Mouse (Mus musculus): ENCODE measurements around the gene Hexim1.
A peak's percentile ranks its signal among the peaks of the same experiment; 100 is the strongest.

Gene Hexim1

DNA sequence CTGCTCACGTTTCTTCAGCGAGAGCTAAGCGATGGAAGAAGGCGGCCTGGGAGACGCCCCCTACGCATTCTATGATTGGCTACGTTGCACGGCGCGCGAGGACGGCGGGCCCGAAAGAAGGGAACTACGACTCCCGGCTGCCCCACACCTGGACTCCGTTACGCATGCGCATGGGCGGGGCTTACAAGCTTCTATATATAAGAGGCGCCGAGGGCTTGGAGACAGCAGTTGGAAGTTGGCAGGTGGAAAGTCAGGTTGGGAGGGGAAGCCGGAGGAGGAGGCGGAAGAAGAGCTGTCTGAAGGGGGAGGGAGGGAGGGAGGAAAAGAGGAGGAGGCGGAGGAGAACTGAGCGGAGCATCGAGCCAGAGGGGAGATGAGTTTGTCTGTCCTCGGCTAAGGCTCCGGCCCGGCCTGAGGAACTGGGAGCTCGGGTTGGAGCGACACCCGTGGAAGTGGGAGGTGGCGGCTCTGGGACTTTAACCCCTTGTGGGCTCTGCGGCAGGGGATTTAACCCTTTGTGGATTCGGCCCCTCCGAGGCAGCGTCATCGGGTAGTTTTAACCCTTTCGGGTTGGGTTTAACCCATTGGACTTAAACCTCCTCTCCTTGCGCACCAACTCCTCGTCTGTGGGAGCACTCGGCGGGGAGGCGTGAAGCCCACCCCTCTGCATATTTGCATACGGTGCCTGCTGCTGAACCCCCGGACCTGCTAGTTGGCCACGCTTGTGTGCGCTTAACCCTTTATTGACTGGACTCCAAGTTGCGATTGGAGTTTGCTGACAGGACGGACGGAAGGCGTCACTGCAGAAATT lies at the start of gene Hexim1:
Gene Hexim1 (plus strand): TSS at position 224 of the 811 bp plus-strand sequence.
- peak; percentile 99 for DNase-seq (ENCODE audit: low spot score)

- no peak for DNase-seq (ENCODE audit: low spot score)
Observed at GRCm38 (mm10) chr11:103067051-103067361, 49.0 kb upstream of the Hexim1 start.

DNA sequence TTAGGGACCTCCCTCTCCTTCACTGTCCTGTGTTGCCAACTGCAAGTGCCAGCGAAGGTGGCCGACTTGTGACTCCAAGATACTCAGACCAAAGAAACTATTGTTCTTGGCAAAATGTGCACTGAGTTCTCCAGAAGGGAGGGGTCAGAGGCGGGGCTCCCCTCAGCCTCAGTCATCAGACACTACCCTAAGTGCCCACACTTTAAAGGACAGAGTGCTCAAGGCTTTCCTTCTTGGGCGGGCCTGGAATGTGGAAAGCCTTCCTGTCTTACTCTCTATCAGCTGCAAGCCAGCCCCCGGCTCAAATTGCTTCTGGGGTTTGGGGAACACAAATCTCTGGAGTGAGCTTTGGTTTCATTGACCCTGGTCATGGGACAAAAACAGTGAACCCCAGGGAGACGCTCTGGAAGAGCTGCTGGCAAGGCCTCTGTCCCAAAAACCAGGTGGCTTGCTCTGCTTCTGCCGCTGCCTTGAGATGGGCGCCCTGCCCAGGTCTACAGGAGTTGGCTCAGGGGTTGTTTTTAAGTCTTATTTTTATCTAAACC lies 48.5 kb upstream of the Hexim1 start:
- DNase-seq (ENCODE audit: low spot score), result no peak

DNA sequence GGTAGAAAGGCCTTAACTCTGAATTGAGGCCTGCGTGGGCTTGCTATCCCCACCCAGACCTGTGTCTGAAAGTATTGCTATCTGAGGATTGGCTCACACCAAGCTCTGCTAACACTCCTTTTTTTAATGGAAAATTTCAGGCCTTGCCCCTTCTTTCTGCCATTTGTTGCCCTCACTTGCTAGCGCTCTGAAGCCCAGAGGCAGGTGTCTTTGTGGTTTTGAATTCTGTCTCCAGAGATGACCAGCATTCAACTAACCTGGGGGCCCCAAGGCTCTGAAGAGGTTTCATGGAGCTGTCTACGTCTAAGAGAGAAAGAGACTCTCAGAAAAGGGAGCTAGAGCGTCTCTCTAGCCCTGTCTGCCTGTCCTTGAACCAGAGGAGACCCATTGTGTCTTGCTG lies 47.8 kb upstream of the Hexim1 start:
- no peak for DNase-seq (ENCODE audit: low spot score)

DNA sequence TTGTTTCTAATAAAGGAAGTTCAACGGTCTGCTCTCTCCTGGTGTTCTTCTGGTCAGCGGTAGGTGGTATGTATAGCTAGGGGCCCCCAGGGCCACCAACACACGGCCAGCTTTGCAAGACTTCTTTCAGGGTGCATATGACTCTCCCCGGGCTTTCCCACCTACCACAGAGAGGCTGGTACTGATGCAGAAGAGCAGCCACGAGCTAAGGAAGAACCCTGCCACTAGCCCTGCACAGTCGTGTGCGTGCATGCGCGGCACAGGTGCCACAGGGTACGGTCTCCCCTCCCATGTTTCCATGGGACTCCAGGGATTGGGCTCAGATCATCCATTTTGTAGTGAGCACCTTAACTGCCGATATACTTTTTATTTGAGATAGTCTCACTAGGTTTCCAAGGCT lies 47.1 kb upstream of the Hexim1 start:
- DNase-seq (ENCODE audit: low spot score), result no peak

GRCm38 (mm10) chr11:103069731-103070130 lies 46.3 kb upstream of the Hexim1 start:
- no peak for DNase-seq (ENCODE audit: low spot score)

- DNase-seq (ENCODE audit: low spot score), result no peak
Observed at GRCm38 (mm10) chr11:103070322-103070880, 45.6 kb upstream of the Hexim1 start.

DNA sequence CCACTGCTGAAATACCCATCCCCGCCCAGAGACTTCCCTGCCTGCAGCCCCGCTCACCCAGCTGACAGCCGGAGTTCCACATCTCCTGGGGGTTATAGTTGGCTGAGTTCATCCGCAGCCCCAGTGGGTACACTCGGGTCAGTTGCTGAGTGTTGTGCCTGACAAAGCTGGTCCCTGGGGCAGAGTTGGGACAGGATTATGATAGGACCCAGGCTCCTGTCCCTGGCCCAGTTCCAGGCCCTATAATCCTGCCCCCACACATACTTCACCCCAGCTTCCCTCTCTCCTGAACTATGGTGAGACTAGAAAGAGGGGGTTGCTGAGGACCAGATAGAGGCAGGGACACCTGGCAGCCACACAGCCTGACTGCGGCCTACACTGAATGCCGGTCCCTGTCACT lies 42.4 kb upstream of the Hexim1 start:
- no peak for DNase-seq (ENCODE audit: low spot score)

DNA sequence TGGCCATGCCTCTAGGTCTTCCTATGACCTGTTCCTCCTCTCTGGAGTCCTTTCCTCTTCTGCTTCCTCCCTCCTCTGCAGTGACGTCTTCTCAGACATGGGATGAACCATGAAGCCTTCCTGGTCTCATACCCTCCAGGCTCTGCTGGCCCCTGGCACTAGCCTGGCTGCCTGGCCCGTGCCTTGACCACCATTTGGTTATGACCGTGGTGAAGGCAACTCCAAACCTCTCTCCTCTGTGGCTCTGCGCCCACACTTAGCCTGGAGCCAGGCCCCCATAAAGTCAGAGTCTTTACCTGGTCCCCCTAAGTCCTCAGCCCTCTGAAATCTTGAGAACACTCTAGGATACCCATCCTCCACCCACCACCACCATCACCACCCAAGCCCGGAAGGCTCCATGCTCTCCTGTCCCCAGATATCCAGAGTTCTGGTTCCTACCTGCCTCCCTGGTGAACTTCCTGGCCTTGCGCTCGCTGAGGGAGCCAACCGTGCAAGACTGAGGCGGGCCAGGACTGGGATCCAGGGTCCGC lies 41.8 kb upstream of the Hexim1 start:
- no peak for DNase-seq (ENCODE audit: low spot score)

DNA sequence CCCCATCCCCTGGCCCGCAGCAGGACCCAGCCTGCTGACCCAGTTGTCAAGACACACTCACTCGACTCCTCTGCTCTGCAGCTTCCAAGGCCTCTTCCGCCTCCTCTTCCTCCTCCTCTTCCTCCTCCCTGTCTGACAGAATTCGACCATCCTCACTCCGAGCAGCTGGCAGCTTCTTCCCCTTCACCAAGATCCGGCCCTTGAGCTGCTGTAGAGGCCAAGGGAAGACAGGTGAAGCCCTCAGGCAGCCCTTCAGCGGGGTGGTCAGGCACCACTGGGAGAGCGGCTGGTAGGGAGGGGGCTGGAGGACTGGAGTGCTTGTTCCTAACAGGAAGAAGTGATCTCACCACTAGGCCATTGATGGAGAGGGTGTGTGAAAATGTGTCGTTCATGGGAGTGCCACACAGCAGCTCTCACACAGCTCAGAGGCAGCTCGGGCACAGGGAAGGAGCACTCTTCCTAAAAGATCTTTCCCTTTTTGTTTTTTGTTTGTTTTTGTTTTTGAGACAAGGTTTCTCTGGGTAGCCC lies 41.2 kb upstream of the Hexim1 start:
- peak; percentile 43 for DNase-seq (ENCODE audit: low spot score)

DNA sequence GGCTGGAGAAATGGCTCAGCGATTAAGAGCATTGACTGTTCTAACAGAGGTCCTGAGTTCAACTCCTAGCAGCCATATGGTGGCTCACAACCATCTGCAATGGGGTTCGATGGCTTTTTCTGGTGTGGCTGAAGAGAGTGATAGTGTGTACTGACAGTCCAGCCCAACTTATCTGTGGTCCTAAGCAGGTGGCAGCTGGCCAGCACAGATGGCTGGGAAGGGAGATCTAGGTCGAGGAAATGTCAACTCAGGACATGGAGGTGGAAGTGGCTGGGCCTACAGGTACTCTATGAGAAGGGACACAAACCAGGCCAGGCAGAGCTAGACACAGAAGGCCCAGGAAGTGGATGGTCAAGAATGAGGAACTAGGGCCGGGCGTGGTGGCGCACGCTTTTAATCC lies 40.0 kb upstream of the Hexim1 start:
- no peak for DNase-seq (ENCODE audit: low spot score)

GRCm38 (mm10) chr11:103076581-103076980 lies 39.5 kb upstream of the Hexim1 start:
- DNase-seq (ENCODE audit: low spot score), result no peak

DNA sequence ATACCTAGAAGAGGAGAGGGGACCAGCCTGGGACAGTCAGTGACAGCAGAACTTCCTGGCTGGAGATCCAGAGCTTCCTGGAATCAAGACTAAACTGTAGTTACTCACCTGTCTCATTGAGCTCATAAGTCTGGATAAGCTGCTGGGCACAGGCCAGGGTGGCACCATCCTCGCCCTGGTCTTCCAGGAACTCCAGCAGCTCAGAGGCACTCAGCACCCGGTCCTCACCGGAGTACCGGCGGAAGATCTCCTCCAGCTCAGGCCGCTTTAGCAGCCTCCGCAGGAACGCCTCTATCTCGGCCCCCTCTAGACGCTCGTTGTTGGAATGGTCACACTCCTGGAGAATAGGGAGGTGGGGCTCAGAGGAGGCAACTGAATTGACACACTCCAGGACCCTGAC lies 37.9 kb upstream of the Hexim1 start:
- DNase-seq (ENCODE audit: low spot score), result no peak

DNA sequence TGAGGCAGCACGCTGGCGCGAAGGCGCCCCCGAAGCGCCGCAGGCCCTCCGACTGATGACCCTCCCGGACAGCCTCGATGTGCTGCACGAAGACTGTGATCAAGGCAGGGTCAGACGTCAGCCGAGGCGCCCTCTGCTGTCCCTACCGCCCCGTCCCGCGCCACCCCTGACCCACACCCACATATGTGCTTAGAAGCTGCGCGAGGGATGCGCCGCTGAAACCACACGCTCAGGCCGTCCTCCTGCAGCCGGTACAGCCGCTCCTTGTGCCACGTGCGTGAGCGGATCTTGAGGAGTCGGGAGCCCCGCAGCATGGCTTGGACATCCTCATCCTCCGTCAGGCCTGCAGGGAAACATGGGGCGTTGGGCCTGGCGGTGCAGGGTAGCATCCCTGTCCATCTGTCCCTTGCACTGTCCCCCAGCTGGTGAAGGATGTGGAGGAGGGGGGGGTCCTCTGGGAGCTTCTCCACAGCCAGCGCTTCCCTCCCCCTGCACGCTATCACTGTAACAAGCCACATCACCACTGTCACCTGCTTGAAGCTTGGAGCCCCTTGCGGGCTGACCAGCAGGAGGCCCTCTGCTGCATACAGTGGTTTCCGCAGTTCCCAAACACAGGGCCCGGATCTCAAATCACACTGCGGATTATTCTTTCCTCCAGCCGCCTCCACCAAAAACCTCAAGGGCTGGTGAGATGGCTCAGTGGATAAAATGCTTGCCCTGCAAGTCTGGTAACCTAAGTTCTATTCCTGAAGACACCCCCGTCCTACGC lies 35.5 kb upstream of the Hexim1 start:
- peak; percentile 52 for DNase-seq (ENCODE audit: low spot score)

- DNase-seq (ENCODE audit: low spot score), result no peak
Observed at GRCm38 (mm10) chr11:103081631-103082030, 34.4 kb upstream of the Hexim1 start.

- no peak for DNase-seq (ENCODE audit: low spot score)
Observed at GRCm38 (mm10) chr11:103093306-103093705, 22.7 kb upstream of the Hexim1 start.

DNA sequence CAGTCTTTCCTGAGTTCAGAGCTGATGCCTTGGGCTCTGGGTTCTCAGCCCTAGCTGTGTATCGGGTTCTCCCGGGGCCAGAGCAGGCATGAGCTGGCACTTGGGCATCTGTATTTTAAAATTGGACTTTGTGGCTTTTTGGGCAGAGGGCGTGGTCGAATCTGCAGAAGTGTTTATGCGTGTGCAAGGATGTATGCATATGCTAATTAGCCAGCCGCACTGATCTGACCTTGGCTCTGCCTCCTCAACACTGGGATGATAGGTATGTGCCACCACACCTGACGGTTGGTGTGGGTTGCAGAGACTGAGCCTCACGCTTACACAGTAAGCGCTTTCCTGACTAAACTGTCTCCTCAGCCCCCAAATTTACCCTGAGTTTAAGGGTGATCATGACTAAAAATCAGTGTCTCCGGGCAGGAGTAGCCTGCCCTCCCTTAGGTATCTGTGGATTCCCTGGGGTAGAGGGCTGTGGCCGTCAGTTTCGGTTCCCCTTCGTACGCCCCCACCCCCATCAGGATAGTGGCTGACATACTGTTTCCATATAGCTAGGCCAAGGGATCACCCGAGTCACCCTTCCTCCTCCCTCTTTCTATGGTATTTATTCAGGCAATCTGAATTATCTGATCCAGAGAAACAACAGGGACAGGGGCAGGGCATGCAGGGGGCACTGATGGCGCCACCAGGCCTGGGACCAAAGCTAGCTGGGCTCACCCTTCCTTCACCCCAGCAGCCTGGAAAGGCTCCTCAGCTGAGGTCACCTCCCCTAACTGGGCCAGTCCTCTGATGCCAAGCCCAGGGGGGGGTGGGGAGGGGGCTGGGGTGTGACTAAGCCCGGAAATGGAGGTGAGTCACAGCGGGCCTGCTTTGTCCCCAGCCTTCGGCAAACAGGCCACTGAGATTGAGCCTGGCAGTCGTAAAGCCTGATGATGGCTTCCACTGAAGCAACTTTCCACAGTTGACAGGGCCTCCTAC lies 21.9 kb upstream of the Hexim1 start:
- no peak for DNase-seq (ENCODE audit: low spot score)

DNA sequence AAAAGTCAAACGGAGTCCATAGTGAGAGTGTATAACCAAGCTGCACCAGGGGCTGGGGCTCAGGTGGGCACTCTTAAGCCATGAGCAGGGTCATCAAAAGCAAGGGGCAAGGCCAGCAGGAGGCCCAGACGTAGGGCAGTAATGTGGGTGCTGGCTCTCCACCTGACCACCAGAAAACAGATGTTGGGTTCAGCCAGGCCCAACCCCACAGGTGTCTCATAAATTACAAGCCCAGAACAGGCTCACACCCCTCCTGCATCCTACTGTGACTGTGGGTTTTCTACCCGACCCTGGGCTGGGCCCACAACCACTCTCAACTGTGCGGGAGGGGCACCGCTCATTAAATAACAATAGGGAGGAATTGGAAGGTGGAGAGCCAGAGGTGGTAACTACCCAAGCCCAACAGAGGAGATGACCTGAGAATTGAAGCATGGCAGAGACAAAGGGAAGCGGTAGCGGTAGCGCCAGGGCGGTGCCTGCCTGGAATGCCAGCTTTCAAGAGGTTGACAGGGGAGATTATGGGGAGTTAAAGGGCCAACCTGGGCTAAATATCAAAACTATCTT lies 20.8 kb upstream of the Hexim1 start:
- no peak for DNase-seq (ENCODE audit: low spot score)

DNA sequence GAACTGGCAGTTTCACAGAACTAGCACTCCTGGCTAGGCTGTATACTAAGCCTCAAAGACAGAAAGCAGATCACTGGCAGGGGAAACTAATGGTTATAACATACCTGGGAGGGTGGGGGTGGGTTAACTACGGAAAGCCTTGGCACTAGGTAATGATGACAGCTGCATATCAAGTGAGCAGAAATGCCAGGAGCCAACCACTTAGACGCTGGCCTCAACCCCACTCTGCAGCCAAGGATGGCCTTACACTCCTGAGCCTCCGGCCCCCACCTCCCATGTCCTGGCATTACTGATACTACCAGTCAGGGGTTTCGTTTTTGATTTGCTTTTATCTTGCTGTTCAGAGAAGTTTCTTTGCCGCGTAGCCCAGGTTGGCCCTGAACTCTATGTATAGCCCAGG lies 20.2 kb upstream of the Hexim1 start:
- no peak for DNase-seq (ENCODE audit: low spot score)

DNA sequence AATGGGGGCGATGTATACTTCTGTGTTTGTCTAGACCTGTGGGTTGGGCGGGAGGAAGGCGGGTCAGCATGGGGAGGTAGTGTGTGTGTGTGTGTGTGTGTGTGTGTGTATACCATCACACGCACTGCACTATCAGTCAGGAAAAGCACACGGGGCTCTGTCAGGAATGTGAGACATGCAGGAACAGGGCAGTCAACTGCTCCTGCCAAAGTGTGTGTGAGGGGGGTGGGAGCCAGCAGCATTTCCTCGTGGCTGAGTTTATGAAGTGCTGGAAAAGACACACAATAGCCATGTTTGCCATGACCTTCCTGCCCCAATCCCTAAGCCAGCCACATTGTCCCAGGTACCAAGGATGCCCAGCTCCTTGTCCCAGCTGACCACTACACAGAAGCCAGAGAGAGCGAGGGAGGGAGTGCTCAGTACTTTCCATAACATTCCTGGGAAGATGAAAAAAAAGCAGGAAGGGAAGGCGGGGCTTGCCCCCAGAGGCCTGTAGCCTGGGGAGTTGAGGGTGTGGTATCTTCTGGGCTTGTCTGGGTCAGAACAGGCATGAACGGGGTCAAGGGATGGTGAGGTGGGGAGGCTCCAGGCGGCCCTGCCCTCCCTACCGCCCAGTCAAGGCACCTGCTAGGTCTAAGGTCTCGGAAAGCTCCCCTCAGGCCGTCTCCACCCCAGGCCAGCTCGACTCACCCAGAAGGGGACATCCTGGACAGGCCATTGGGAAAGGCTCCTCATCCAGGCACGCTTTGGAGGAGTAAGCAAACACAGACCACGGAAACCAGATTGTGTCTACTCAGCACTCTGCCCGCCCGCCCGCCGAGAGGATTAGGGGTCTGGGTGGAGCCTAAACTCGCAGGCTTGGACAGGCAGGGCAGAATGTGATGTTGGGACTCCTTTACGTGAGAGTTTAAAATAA lies 18.8 kb upstream of the Hexim1 start:
- DNase-seq (ENCODE audit: low spot score), result no peak

Measured in retina, embryonic 14.5 days (tissue).